Mouse (Mus musculus): Measurements from ENCODE around the gene Gm3573. TPM values are rescaled to one million over a fixed set of nuclear protein-coding genes. Genes with fewer than 3 reads are reported as not detected.
"Not testable (repeated sequence)": the region's sequence is repeated elsewhere in the genome, so short reads cannot be mapped to it uniquely, and the experiment has no call there.

Gm3573 gene
- polyA plus RNA-seq (2014; fragmentation: Nextera tagmentation; extraction: Ambion mirVana) = not detected in 2 replicates

GRCm38 (mm10) chr14:42190691-42191090 lies at the start of gene Gm3573:
Gene Gm3573 (minus strand): TSS chr14:42190791.
- DNase-seq (ENCODE audit: low spot score); H3K9ac ChIP-seq (ENCODE audit: low read depth, low read length); ATAC-seq (replicated peaks; ENCODE audit: low FRiP score); H3K4me2 ChIP-seq; H3K9me3 ChIP-seq (ENCODE audit: control insufficient read depth, low read length); H3K4me3 ChIP-seq (ENCODE audit: low read depth, low read length); H3K36me3 ChIP-seq (ENCODE audit: control insufficient read depth, insufficient read depth, low read length); H3K27ac ChIP-seq (ENCODE audit: low read depth, low read length); H3K4me1 ChIP-seq (replicated peaks; ENCODE audit: control insufficient read depth, insufficient read depth, low read length); H3K27me3 ChIP-seq (replicated peaks; ENCODE audit: control insufficient read depth, insufficient read depth, low read length): not testable (repeated sequence)
- WGBS = no CpG with 5 or more reads among the region's 1 CpGs

- H3K27ac ChIP-seq (ENCODE audit: low read depth, low read length); H3K27me3 ChIP-seq (replicated peaks; ENCODE audit: control insufficient read depth, insufficient read depth, low read length); H3K4me2 ChIP-seq; ATAC-seq (replicated peaks; ENCODE audit: low FRiP score); H3K4me3 ChIP-seq (ENCODE audit: low read depth, low read length); H3K36me3 ChIP-seq (ENCODE audit: control insufficient read depth, insufficient read depth, low read length); H3K9ac ChIP-seq (ENCODE audit: low read depth, low read length); H3K9me3 ChIP-seq (ENCODE audit: control insufficient read depth, low read length); H3K4me1 ChIP-seq (replicated peaks; ENCODE audit: control insufficient read depth, insufficient read depth, low read length); DNase-seq (ENCODE audit: low spot score): not testable (repeated sequence)
- 65% methylated on average over 8 of the region's 10 CpGs for WGBS
These were observed 26.4 kb upstream of the Gm3573 start for GRCm38 (mm10) chr14:42216766-42217537.

GRCm38 (mm10) chr14:42183936-42184335 lies 6.7 kb downstream of the Gm3573 start:
- not testable (repeated sequence) for H3K27ac ChIP-seq (ENCODE audit: low read depth, low read length); H3K4me3 ChIP-seq (ENCODE audit: low read depth, low read length); H3K9ac ChIP-seq (ENCODE audit: low read depth, low read length); H3K4me1 ChIP-seq (replicated peaks; ENCODE audit: control insufficient read depth, insufficient read depth, low read length); DNase-seq (ENCODE audit: low spot score); ATAC-seq (replicated peaks; ENCODE audit: low FRiP score); H3K27me3 ChIP-seq (replicated peaks; ENCODE audit: control insufficient read depth, insufficient read depth, low read length); H3K4me2 ChIP-seq; H3K36me3 ChIP-seq (ENCODE audit: control insufficient read depth, insufficient read depth, low read length); H3K9me3 ChIP-seq (ENCODE audit: control insufficient read depth, low read length)
- 78% methylated on average over 3 of the region's 3 CpGs for WGBS

GRCm38 (mm10) chr14:42162522-42162921 lies 28.1 kb downstream of the Gm3573 start, which contains the start of gene Gm17027:
Gene Gm17027 (minus strand): TSS chr14:42162622.
- WGBS = 83% methylated on average over 1 of the region's 2 CpGs
- H3K4me2 ChIP-seq; H3K27me3 ChIP-seq (replicated peaks; ENCODE audit: control insufficient read depth, insufficient read depth, low read length); H3K27ac ChIP-seq (ENCODE audit: low read depth, low read length); H3K4me3 ChIP-seq (ENCODE audit: low read depth, low read length); H3K36me3 ChIP-seq (ENCODE audit: control insufficient read depth, insufficient read depth, low read length); ATAC-seq (replicated peaks; ENCODE audit: low FRiP score); H3K9me3 ChIP-seq (ENCODE audit: control insufficient read depth, low read length); H3K4me1 ChIP-seq (replicated peaks; ENCODE audit: control insufficient read depth, insufficient read depth, low read length); H3K9ac ChIP-seq (ENCODE audit: low read depth, low read length); DNase-seq (ENCODE audit: low spot score): not testable (repeated sequence)

Other genes with a start within 250 kb of the Gm3573 start
- not detected in 2 replicates for gene 1700024B05Rik, start 246.8 kb downstream of the Gm3573 start, polyA plus RNA-seq (2014; fragmentation: Nextera tagmentation; extraction: Ambion mirVana)
- gene Gm6401, start 222.9 kb downstream of the Gm3573 start, polyA plus RNA-seq (2014; fragmentation: Nextera tagmentation; extraction: Ambion mirVana) = not detected in 2 replicates
- not detected in 2 replicates for gene Gm3543, start 207.5 kb downstream of the Gm3573 start, polyA plus RNA-seq (2014; fragmentation: Nextera tagmentation; extraction: Ambion mirVana)
- not detected in 2 replicates for gene Gm7951, start 73.4 kb downstream of the Gm3573 start, polyA plus RNA-seq (2014; fragmentation: Nextera tagmentation; extraction: Ambion mirVana)
- gene Gm17027, start 28.2 kb downstream of the Gm3573 start, polyA plus RNA-seq (2014; fragmentation: Nextera tagmentation; extraction: Ambion mirVana) = not detected in 2 replicates
- gene Gm17026, start 69.3 kb upstream of the Gm3573 start, polyA plus RNA-seq (2014; fragmentation: Nextera tagmentation; extraction: Ambion mirVana) = not detected in 2 replicates
- gene Gm9611, start 106.6 kb upstream of the Gm3573 start, polyA plus RNA-seq (2014; fragmentation: Nextera tagmentation; extraction: Ambion mirVana) = not detected in 2 replicates
- gene Gm7995, start 119.4 kb upstream of the Gm3573 start, polyA plus RNA-seq (2014; fragmentation: Nextera tagmentation; extraction: Ambion mirVana) = not detected in 2 replicates
- not detected in 2 replicates for gene Gm8005, start 248.9 kb upstream of the Gm3573 start, polyA plus RNA-seq (2014; fragmentation: Nextera tagmentation; extraction: Ambion mirVana)